Mouse (Mus musculus) bone marrow, adult 2 months (tissue): ENCODE results near the gene Dnajc14.

Source experiments
- CTCF ChIP-seq: fragments of 200-500 bp; IDR thresholded peaks from 2 replicates; pipeline ENCODE4 v1.5.1; 2011; ENCODE audit warnings: low read length, control low read depth; ENCODE audit not compliant: control insufficient read depth, insufficient read depth
- POLR2A ChIP-seq: fragments of 200-500 bp; IDR thresholded peaks from 2 replicates; pipeline ENCODE4 v1.6.1; 2011; ENCODE audit warnings: low read depth, mild to moderate bottlenecking, control low read depth, low read length, borderline replicate concordance; ENCODE audit not compliant: control insufficient read depth

DNA sequence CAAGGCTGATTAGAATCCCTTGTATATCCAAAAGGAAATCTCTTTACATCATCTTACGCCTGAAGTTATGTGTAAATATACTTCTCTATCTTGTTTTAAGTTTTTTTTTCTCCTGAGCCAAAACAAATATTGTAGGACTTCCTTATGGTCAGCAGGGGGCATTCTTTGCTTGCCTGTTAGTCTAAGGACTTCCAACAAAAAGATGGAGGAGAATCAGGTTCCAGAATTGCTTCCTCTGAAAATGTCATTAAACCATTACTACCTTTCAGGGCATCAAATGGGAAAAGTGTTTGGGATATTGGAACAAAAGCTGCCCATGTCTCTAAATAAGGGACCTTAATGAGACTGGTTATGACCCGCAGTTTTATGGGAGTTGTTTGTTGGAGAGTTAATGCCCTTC is 41.7 kb downstream of the Dnajc14 start:
- TF ChIP-seq POLR2A = no peak
- peak; percentile 10; the same call in 1 of the 2 replicates for TF ChIP-seq CTCF
